Mouse (Mus musculus): ENCODE data around the gene Gm10912.
A peak's percentile ranks its signal among the peaks of the same experiment; 100 is the strongest.
"Not testable (repeated sequence)": the region's sequence is repeated elsewhere in the genome, so short reads cannot be mapped to it uniquely, and the experiment has no call there.

Gm10912 gene

GRCm38 (mm10) chr2:104069704-104070185 is 4.1 kb downstream of the Gm10912 start, which contains the start of gene Cd59b:
Cd59b (plus strand) TSS chr2:104069849.
- peak; percentile 94 for DNase-seq

DNA sequence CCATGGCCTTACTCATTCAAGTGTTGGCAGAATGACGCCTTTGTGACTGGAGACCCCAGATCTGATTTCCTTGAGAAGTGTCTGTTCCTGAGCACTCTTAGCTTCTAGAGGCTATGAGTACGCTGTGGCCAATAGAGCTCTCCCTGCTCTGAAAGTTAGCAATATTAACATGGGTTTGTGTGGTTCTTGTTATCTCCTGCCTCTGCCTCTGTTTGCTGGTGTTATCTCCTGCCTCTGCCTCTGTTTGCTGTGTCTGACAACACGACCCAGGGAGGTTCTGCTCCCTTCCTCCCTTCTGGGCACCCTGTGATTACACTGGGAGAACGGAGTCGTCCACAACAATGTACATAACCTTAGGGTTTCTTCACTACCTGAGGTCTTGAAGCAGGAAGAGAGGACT is 12.7 kb downstream of the Gm10912 start:
- DNase-seq = peak; percentile 73

GRCm38 (mm10) chr2:104081436-104082050 is 15.9 kb downstream of the Gm10912 start:
- not testable (repeated sequence) for DNase-seq

DNA sequence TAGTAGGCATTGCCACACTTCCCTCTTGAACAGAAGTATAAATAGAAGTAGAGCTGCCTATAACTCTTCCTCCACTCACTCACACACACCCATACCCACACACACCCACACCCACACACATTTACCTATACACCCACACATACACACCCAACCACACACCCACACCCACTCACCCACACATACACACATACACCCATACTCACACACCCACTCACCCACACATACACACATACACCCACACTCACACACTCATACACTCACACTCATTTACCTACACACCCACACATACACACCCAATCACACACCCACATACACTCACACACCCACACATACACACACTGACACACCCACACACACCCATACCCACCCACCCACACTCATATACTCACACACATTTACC is 16.8 kb downstream of the Gm10912 start:
- no peak for DNase-seq

DNA sequence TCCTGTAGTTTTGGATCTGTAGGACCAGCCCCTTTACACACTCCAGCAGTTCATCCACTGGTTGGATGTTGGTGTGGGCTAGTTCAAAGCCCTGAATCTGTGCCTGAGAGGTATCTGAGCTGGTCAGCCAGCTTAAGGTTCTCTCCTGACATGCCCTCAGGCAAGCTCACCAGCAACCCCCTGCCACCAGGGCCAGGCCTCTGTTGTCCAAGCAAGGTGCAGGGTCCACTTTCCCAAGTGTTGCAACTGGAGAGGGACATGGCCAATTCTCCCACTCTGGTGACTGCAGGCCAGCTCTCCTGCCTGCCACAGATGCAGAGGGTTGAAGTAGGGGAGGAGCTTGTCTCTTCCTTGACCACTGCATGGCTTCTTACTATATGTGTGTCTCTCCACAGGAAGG is 18.4 kb downstream of the Gm10912 start:
- peak; percentile 44 for DNase-seq

- peak; percentile 43 for DNase-seq
Measured at GRCm38 (mm10) chr2:104087562-104087961, 21.9 kb downstream of the Gm10912 start.

GRCm38 (mm10) chr2:104093305-104093704 is 27.7 kb downstream of the Gm10912 start:
- DNase-seq = no peak

DNA sequence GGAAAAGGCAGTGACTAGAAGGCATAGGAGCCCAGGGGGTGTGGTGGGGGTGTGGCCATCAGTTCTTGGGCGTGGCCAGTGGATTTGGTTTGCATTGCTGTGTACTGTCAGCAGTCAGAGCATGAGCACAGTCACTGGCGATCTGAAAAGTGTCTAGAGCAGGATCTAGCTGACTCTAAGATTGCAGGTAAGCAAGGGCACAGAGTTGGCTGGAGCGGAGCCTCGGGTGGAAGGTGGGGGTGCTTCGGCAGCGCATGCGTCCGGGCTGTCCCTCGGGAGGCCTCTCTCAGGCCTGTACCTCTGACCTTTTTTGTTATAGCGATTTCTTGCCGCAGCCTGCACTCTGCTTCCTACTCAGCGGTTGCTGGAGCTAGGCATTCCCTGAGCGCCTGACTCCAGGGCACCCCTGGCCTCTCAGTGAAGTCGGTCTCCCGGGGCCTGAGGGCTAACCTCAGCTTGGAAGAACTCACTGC is 30.2 kb downstream of the Gm10912 start, which contains the start of gene Cd59a:
TSS of gene Cd59a (plus strand) at position 61 of the 473 bp plus-strand sequence.
- peak; percentile 97 for DNase-seq

DNA sequence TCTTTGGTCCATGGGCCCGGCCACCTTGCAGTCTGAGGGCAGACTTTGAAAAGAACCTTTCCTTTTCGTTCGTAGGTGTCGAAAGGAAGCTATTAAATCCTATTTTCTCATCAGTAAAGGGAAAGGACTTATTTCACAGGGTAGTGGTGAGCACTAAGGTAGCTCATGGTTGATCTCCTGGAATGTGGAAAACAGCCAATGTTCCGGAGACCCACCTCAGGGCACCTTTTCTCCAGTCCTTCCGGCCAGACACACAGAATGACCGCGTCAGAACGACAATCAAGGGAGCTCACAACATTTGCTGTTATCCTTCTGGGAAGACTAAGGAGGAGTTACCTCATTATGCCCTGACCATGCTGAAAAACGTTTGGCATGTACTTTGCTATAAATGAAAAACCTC is 30.6 kb downstream of the Gm10912 start:
- peak; percentile 6 for DNase-seq

- peak; percentile 2 for DNase-seq
Measured at GRCm38 (mm10) chr2:104096796-104097195, 31.2 kb downstream of the Gm10912 start.

- peak; percentile 10 for DNase-seq
Measured at GRCm38 (mm10) chr2:104097396-104097795, 31.8 kb downstream of the Gm10912 start.

GRCm38 (mm10) chr2:104098529-104099230 is 33.1 kb downstream of the Gm10912 start:
- DNase-seq = peak; percentile 76

GRCm38 (mm10) chr2:104099231-104099585 is 33.6 kb downstream of the Gm10912 start:
- peak; percentile 33 for DNase-seq

GRCm38 (mm10) chr2:104099946-104100345 is 34.3 kb downstream of the Gm10912 start:
- DNase-seq = peak; percentile 3

- DNase-seq = peak; percentile 2
Measured at GRCm38 (mm10) chr2:104104800-104105199, 39.2 kb downstream of the Gm10912 start.

- not testable (repeated sequence) for DNase-seq
Measured at GRCm38 (mm10) chr2:104109021-104109420, 43.4 kb downstream of the Gm10912 start.

DNA sequence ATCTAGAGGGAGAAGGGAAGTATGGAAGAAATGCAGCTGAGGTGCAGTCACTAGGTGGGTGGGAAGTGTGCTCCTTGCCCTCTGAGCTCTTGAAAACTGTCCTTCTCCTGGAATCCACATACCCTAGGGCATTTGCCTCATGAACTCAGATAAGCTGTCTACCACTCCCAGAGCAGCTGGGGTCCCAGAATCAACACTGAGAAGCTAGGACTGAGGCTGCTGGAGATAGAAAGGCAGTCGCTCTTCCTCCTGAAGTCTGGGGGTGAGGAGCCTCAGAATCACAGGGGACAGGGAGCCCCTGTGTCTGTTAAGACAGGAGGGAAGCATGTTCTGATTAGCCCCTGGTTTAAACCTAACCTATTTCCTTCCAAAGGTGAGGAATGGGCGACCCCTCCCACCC is 43.9 kb downstream of the Gm10912 start:
- DNase-seq = no peak

DNA sequence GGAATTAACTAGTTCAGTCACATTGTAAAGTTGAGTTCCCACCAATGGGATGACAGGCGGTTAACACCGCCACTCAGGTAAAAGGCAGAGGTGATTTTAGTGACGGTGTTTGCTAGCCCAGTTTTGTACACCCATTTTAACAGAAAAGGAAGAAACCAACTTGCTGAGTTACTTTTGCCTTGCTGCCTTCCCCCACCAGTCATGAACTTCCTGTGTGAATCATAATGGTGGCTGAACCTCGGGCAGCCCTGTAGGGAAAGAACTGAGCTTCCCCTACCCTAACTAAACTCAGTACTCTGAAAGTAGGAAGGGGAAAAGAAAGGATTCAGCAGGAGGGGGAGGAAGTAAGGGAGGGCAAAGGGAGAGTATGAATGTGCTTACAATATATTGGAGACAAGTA is 44.4 kb downstream of the Gm10912 start:
- DNase-seq = no peak

- DNase-seq = not testable (repeated sequence)
Measured at GRCm38 (mm10) chr2:104111170-104111797, 45.7 kb downstream of the Gm10912 start.

GRCm38 (mm10) chr2:104113563-104113962 is 47.9 kb downstream of the Gm10912 start:
- DNase-seq = not testable (repeated sequence)

DNA sequence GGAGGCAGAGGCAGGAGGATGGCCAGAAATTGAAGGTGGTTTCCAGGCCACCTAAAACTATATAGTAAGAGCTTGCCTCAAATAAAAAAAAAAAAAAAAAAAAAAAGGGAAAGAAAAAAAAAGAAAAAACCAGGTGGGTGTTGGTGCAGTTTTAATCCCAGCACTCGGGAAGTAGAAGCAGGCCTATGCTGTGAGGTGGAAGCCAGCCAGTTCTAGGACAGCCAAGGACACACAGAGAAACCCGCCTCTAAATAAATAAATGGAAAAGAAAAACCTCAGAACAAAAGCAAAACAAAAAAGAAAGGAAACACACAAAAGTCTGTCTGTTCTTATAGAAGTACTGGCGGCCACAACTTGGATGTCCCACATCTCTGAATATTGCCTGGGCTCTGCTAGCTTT is 49.3 kb downstream of the Gm10912 start:
- no peak for DNase-seq

Measured in liver (tissue).